Mouse (Mus musculus) heart, embryonic 13.5 days (tissue): ENCODE results near the gene Tmem37. TPM values are rescaled to one million over a fixed set of nuclear protein-coding genes. Genes with fewer than 3 reads are reported as not detected.
A peak's percentile ranks its signal among the peaks of the same experiment; 100 is the strongest.

ENCODE experiments used
- ATAC-seq: fragments of 200-750 bp; cut with Nextera tagmentation; 2 replicates; pipeline ENCODE4 v1.8.0; 2017; ENCODE audit warnings: moderate TSS enrichment; ENCODE audit not compliant: insufficient number of reproducible peaks, low FRiP score, low TSS enrichment; ENCODE audit errors: extremely low read depth
- H3K27ac ChIP-seq: fragments of 300-500 bp; sonication (generic); replicated peaks from 2 replicates; pipeline ENCODE4 v1.5.1; 2015; ENCODE audit warnings: moderate library complexity, mild to moderate bottlenecking, inconsistent platforms
- H3K27me3 ChIP-seq: fragments of 300-500 bp; sonication (generic); replicated peaks from 2 replicates; pipeline ENCODE4 v1.6.1; 2015; ENCODE audit warnings: mild to moderate bottlenecking, inconsistent platforms
- H3K36me3 ChIP-seq: fragments of 300-500 bp; sonication (generic); 2 replicates; pipeline ENCODE4 v1.6.1; 2015; ENCODE audit warnings: mild to moderate bottlenecking, inconsistent platforms
- H3K4me1 ChIP-seq: fragments of 300-500 bp; sonication (generic); 2 replicates; pipeline ENCODE4 v1.6.1; 2015; ENCODE audit warnings: inconsistent platforms
- H3K4me2 ChIP-seq: fragments of 300-500 bp; sonication (generic); 2 replicates; pipeline ENCODE4 v1.6.1; 2015; ENCODE audit warnings: inconsistent platforms, mild to moderate bottlenecking, moderate library complexity
- H3K4me3 ChIP-seq: fragments of 300-500 bp; sonication (generic); 2 replicates; pipeline ENCODE4 v1.5.1; 2015; ENCODE audit warnings: moderate library complexity, mild to moderate bottlenecking, inconsistent platforms
- H3K9ac ChIP-seq: fragments of 300-500 bp; sonication (generic); 2 replicates; pipeline ENCODE4 v1.6.1; 2015; ENCODE audit warnings: inconsistent platforms, mild to moderate bottlenecking, moderate library complexity
- H3K9me3 ChIP-seq: fragments of 300-500 bp; sonication (generic); 2 replicates; pipeline ENCODE4 v1.6.1; 2016; ENCODE audit warnings: inconsistent platforms
- WGBS: fragments of 180-500 bp; shearing (Covaris S2); methylation state at CpG from one replicate; pipeline ENCODE4 v1.1.7; 2015; ENCODE audit warnings: mixed read lengths; 5-methylcytosine and 5-hydroxymethylcytosine counted together
- polyA plus RNA-seq: library from polyadenylated mRNA; unstranded; fragments of >200 nt; fragmentation: Nextera tagmentation; extraction: Ambion mirVana; gene quantifications from 2 replicates; pipeline ENCODE4 v1.2.1, GENCODE M21; 2015

Gene Tmem37
- polyA plus RNA-seq, 1 experiment from 2014 or later: 14.7 TPM

DNA sequence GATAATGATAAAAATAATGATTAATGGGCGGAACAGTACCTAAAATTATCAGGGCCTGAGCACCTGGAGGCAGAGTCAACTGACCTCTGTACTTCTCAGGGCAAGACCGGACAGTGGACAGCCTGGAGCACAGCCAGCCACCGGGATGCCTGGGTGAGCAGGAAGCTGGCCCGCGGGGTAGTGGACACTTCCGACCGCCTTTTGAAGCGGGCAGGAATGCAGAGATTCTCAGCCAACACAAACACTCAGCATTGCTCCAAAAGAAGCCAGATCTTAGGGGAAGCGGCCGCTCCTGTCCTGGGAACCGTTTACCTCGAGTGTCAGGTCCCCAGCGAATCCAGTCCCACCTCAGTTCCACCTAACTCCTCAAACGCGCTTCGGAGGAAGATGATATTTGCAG, 974 bp downstream of the Tmem37 start:
- Histone ChIP-seq H3K27ac (no peak overlapping the region), H3K9ac (peak overlapping the region; percentile 80), H3K4me3 (peak overlapping the region; percentile 53), H3K9me3 (no peaks in the 10 kb centered on the region), H3K36me3 (peaks cover under 1% of the 10 kb centered on the region), H3K4me2 (peak overlapping the region; percentile 90), H3K27me3 (0 out of 2 replicates have a peak, but pooled peaks cover 6% of the 10 kb centered on the region), H3K4me1 (peaks cover 28% of the 10 kb centered on the region)
- no peak for ATAC-seq
- WGBS: 7% methylated on average over 16 of the region's 16 CpGs

DNA sequence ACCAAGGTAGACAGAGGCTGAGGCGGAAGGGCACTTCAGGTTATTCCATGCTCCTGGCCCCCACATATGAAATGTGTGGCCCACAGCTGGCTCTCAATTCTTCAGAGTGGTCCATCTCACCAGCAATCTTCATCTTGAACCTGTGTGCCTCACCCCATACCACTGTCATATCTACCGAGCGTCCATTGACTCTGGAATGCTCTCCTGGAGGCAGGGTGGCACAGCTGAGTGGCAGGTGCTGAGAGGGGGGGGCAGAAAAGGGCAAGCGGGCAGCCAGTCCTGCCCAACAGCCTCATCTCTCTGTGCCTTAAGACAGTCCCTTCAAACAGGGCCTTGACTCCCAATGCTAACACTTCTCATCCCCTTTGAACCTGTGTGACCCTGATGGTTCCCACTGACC, 2.7 kb downstream of the Tmem37 start:
- ATAC-seq: no peak
- H3K9ac ChIP-seq: no peak overlapping the region
- 69% methylated on average over 4 of the region's 4 CpGs for WGBS
- H3K27ac ChIP-seq: no peak overlapping the region
- 0 out of 2 replicates have a peak, but pooled peaks cover 6% of the 10 kb centered on the region for H3K27me3 ChIP-seq
- H3K4me3 ChIP-seq: no peak overlapping the region
- no peaks in the 10 kb centered on the region for H3K9me3 ChIP-seq
- H3K4me2 ChIP-seq: no peak overlapping the region
- H3K4me1 ChIP-seq: peaks cover 28% of the 10 kb centered on the region
- H3K36me3 ChIP-seq: peaks cover 9% of the 10 kb centered on the region

DNA sequence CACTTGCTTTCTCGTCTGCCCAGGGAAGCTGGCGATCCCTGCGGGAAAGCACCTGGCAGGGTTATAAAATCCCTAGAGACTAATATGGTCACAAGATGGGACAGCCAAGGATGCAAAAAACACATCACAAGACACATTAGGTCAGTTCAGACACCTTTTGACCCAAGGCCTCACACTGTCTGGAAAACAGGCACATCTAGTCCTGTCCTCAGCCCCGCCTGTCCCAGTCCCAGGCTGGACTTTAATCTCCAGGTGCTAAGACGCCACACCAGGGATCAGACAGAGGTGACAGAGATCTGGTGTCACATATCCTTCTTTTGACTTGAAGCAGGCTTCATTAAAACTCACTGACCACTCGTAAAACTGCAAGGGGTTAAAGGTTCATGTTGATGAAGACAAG, 3.7 kb downstream of the Tmem37 start:
- ATAC-seq: no peak
- Histone ChIP-seq H3K9me3 (no peaks in the 10 kb centered on the region), H3K36me3 (peaks cover 9% of the 10 kb centered on the region), H3K27ac (no peak overlapping the region), H3K4me3 (no peak overlapping the region), H3K4me1 (peaks cover 28% of the 10 kb centered on the region), H3K9ac (no peak overlapping the region), H3K27me3 (peaks cover 6% of the 10 kb centered on the region; the same call in 1 of the 2 replicates), H3K4me2 (no peak overlapping the region)
- WGBS: 54% methylated on average over 6 of the region's 6 CpGs

- Histone ChIP-seq H3K27me3 (peaks cover 6% of the 10 kb centered on the region; the same call in 1 of the 2 replicates), H3K4me1 (peaks cover 18% of the 10 kb centered on the region), H3K27ac (no peak overlapping the region), H3K4me3 (no peak overlapping the region), H3K9me3 (no peaks in the 10 kb centered on the region), H3K9ac (0 out of 2 replicates have a peak overlapping the region, but pooled peaks have one; percentile 10), H3K36me3 (peaks cover 9% of the 10 kb centered on the region), H3K4me2 (no peak overlapping the region)
- WGBS: 61% methylated on average over 5 of the region's 5 CpGs
- no peak for ATAC-seq
Measured at GRCm38 (mm10) chr1:120069120-120069519, 4.8 kb downstream of the Tmem37 start.

- H3K9ac ChIP-seq: no peak overlapping the region
- H3K27ac ChIP-seq: no peak overlapping the region
- ATAC-seq: no peak
- 77% methylated on average over 3 of the region's 3 CpGs for WGBS
- no peaks in the 10 kb centered on the region for H3K9me3 ChIP-seq
- no peaks in the 10 kb centered on the region for H3K4me1 ChIP-seq
- H3K4me3 ChIP-seq: no peak overlapping the region
- no peaks in the 10 kb centered on the region; the same call in 1 of the 2 replicates for H3K27me3 ChIP-seq
- no peak overlapping the region for H3K4me2 ChIP-seq
- H3K36me3 ChIP-seq: peaks cover 9% of the 10 kb centered on the region
Measured at GRCm38 (mm10) chr1:120066625-120067024, 7.2 kb downstream of the Tmem37 start.

- H3K9me3 ChIP-seq: no peaks in the 10 kb centered on the region
- no peaks in the 10 kb centered on the region for H3K4me1 ChIP-seq
- no peak overlapping the region for H3K27ac ChIP-seq
- H3K9ac ChIP-seq: no peak overlapping the region
- peaks cover 9% of the 10 kb centered on the region for H3K36me3 ChIP-seq
- H3K27me3 ChIP-seq: no peaks in the 10 kb centered on the region; the same call in 1 of the 2 replicates
- no peak for ATAC-seq
- H3K4me3 ChIP-seq: no peak overlapping the region
- H3K4me2 ChIP-seq: no peak overlapping the region
- 81% methylated on average over 8 of the region's 8 CpGs for WGBS
Measured at GRCm38 (mm10) chr1:120066159-120066558, 7.7 kb downstream of the Tmem37 start.

- WGBS: 86% methylated on average over 11 of the region's 11 CpGs
Measured at GRCm38 (mm10) chr1:120064036-120064682, 9.7 kb downstream of the Tmem37 start.

GRCm38 (mm10) chr1:120062231-120062630, 11.6 kb downstream of the Tmem37 start:
- whole genome bisulfite sequencing: 78% methylated on average over 7 of the region's 7 CpGs

More at GRCm38 (mm10) chr1:120064036-120064682, 9.7 kb downstream of the Tmem37 start:
- ATAC-seq: no peak
- H3K27ac ChIP-seq: no peak overlapping the region
- H3K9ac ChIP-seq: no peak overlapping the region
- no peaks in the 10 kb centered on the region for H3K4me1 ChIP-seq
- no peaks in the 10 kb centered on the region; the same call in 1 of the 2 replicates for H3K27me3 ChIP-seq
- no peak overlapping the region for H3K4me3 ChIP-seq
- H3K36me3 ChIP-seq: peaks cover 9% of the 10 kb centered on the region
- no peak overlapping the region for H3K4me2 ChIP-seq
- H3K9me3 ChIP-seq: no peaks in the 10 kb centered on the region

DNA sequence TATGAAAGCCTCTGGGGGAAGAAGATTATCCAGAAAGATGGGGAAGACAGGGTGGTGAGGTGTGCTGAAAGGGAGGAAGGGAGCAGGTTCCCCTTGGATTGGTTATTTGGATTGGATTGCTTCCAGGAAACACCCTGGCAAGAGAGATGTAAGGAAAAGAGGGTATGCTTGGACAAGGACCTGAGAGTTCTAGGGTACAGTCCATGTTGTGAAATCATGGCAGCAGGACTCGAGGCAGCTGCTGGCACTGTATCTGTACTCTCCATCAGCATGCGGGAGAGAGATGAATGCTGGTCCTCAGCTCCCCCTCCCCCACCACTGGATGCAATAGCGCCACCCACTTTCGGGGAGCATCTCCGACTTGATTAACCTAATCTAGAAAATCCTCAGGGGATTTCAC, 13.2 kb downstream of the Tmem37 start:
- H3K4me1 ChIP-seq: peaks cover 4% of the 10 kb centered on the region
- no peak overlapping the region for H3K9ac ChIP-seq
- no peaks in the 10 kb centered on the region for H3K27me3 ChIP-seq
- no peaks in the 10 kb centered on the region for H3K36me3 ChIP-seq
- 55% methylated on average over 5 of the region's 5 CpGs for WGBS
- no peak for ATAC-seq
- no peak overlapping the region for H3K4me3 ChIP-seq
- no peak overlapping the region for H3K4me2 ChIP-seq
- H3K9me3 ChIP-seq: no peaks in the 10 kb centered on the region
- no peak overlapping the region for H3K27ac ChIP-seq

More at GRCm38 (mm10) chr1:120062231-120062630, 11.6 kb downstream of the Tmem37 start:
- no peak for ATAC-seq
- no peak overlapping the region for H3K27ac ChIP-seq
- no peaks in the 10 kb centered on the region for H3K9me3 ChIP-seq
- no peak overlapping the region for H3K9ac ChIP-seq
- no peak overlapping the region for H3K4me2 ChIP-seq
- peaks cover 4% of the 10 kb centered on the region for H3K4me1 ChIP-seq
- H3K36me3 ChIP-seq: peaks cover 2% of the 10 kb centered on the region; the same call in 1 of the 2 replicates
- H3K4me3 ChIP-seq: no peak overlapping the region
- no peaks in the 10 kb centered on the region; the same call in 1 of the 2 replicates for H3K27me3 ChIP-seq

- WGBS: 72% methylated on average over 8 of the region's 8 CpGs
- Histone ChIP-seq H3K9me3 (no peaks in the 10 kb centered on the region), H3K27ac (no peak overlapping the region)
Measured at GRCm38 (mm10) chr1:120057674-120058430, 16.0 kb downstream of the Tmem37 start.

DNA sequence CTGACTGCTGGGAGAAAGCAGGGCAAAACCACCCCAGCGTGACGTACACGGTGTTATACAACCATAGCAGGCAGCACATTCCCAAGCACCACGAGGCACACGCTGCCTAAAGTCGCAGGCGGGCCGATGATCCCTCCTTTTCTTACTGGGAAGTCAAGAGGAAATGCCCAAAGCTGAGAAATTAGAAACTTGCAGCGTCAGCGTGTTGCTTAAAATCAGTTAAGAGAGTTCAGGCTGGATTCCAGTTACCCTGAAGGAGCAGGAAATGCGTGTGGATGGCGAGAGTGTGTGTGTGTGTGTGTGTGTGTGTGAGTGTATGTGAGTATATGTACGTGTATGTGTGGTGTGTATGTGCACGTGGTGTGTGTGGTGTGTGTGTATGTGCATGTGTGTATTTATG, 16.8 kb downstream of the Tmem37 start:
- peaks cover 4% of the 10 kb centered on the region for H3K4me1 ChIP-seq
- H3K36me3 ChIP-seq: no peaks in the 10 kb centered on the region
- no peaks in the 10 kb centered on the region for H3K27me3 ChIP-seq
- H3K4me3 ChIP-seq: no peak overlapping the region
- no peak overlapping the region for H3K27ac ChIP-seq
- WGBS: 63% methylated on average over 14 of the region's 14 CpGs
- H3K4me2 ChIP-seq: no peak overlapping the region
- ATAC-seq: no peak
- H3K9ac ChIP-seq: no peak overlapping the region
- no peaks in the 10 kb centered on the region for H3K9me3 ChIP-seq

More at GRCm38 (mm10) chr1:120057674-120058430, 16.0 kb downstream of the Tmem37 start:
- Histone ChIP-seq H3K36me3 (no peaks in the 10 kb centered on the region), H3K4me2 (no peak overlapping the region), H3K4me3 (no peak overlapping the region), H3K9ac (no peak overlapping the region), H3K27me3 (no peaks in the 10 kb centered on the region), H3K4me1 (peaks cover 4% of the 10 kb centered on the region)
- no peak for ATAC-seq
